Mouse (Mus musculus): ENCODE data around the gene Fndc10. TPM values are rescaled to one million over a fixed set of nuclear protein-coding genes. Genes with fewer than 3 reads are reported as not detected.
A peak's percentile ranks its signal among the peaks of the same experiment; 100 is the strongest.

Fndc10 gene
- total and polyA plus RNA-seq, 2 experiments from 2014 or later: 24.3 to 46.4 TPM

- peak; percentile 72 for ATAC-seq (ENCODE audit: low FRiP score)
- TF ChIP-seq CTCF (IDR thresholded peaks at IDR 0.05): peak; percentile 18
- Histone ChIP-seq H3K4me2 (ENCODE audit: low read depth, low read length, poor library complexity, severe bottlenecking) (peak overlapping the region; percentile 70), H3K4me3 (ENCODE audit: low read depth, low read length) (peak overlapping the region; percentile 74), H3K9ac (replicated peaks; ENCODE audit: low read length, poor library complexity, severe bottlenecking) (peak overlapping the region; percentile 91), H3K4me1 (ENCODE audit: insufficient read depth, low read length) (peaks cover 10% of the 10 kb centered on the region; the same call in 1 of the 2 replicates), H3K9me3 (ENCODE audit: low read length) (no peaks in the 10 kb centered on the region), H3K36me3 (ENCODE audit: insufficient read depth, low read length) (peaks cover 21% of the 10 kb centered on the region), H3K27ac (ENCODE audit: low read depth, low read length) (peak overlapping the region; percentile 94), H3K27me3 (ENCODE audit: insufficient read depth, low read length) (no peaks in the 10 kb centered on the region)
- WGBS: under 1% methylated on average over 41 of the region's 79 CpGs
- DNase-seq (ENCODE audit: low spot score): peak; percentile 73
Observed at GRCm38 (mm10) chr4:155734951-155735702, 41.0 kb downstream of the Fndc10 start.

GRCm38 (mm10) chr4:155735788-155736187 lies 41.6 kb downstream of the Fndc10 start:
- no peak for TF ChIP-seq CTCF (IDR thresholded peaks at IDR 0.05)
- H3K36me3 ChIP-seq (ENCODE audit: insufficient read depth, low read length): peaks cover 28% of the 10 kb centered on the region
- H3K27ac ChIP-seq (ENCODE audit: low read depth, low read length): peak overlapping the region; percentile 94
- no peaks in the 10 kb centered on the region for H3K9me3 ChIP-seq (ENCODE audit: low read length)
- DNase-seq (ENCODE audit: low spot score): no peak
- H3K9ac ChIP-seq (replicated peaks; ENCODE audit: low read length, poor library complexity, severe bottlenecking): peak overlapping the region; percentile 91
- 61% methylated on average over 5 of the region's 5 CpGs for WGBS
- ATAC-seq (ENCODE audit: low FRiP score): no peak
- peak overlapping the region; percentile 74 for H3K4me3 ChIP-seq (ENCODE audit: low read depth, low read length)
- no peaks in the 10 kb centered on the region for H3K27me3 ChIP-seq (ENCODE audit: insufficient read depth, low read length)
- H3K4me2 ChIP-seq (ENCODE audit: low read depth, low read length, poor library complexity, severe bottlenecking): peak overlapping the region; percentile 70
- H3K4me1 ChIP-seq (ENCODE audit: insufficient read depth, low read length): peaks cover 10% of the 10 kb centered on the region; the same call in 1 of the 2 replicates

GRCm38 (mm10) chr4:155736421-155736820 lies 42.3 kb downstream of the Fndc10 start:
- TF ChIP-seq CTCF (IDR thresholded peaks at IDR 0.05): no peak
- peak overlapping the region; percentile 70 for H3K4me2 ChIP-seq (ENCODE audit: low read depth, low read length, poor library complexity, severe bottlenecking)
- no peaks in the 10 kb centered on the region for H3K9me3 ChIP-seq (ENCODE audit: low read length)
- no peaks in the 10 kb centered on the region for H3K27me3 ChIP-seq (ENCODE audit: insufficient read depth, low read length)
- 87% methylated on average over 5 of the region's 5 CpGs for WGBS
- ATAC-seq (ENCODE audit: low FRiP score) (no peak), DNase-seq (ENCODE audit: low spot score) (no peak)
- H3K36me3 ChIP-seq (ENCODE audit: insufficient read depth, low read length): peaks cover 29% of the 10 kb centered on the region
- peak overlapping the region; percentile 91; the same call in 1 of the 2 replicates for H3K9ac ChIP-seq (replicated peaks; ENCODE audit: low read length, poor library complexity, severe bottlenecking)
- H3K4me1 ChIP-seq (ENCODE audit: insufficient read depth, low read length): peaks cover 10% of the 10 kb centered on the region; the same call in 1 of the 2 replicates
- H3K27ac ChIP-seq (ENCODE audit: low read depth, low read length): no peak overlapping the region
- H3K4me3 ChIP-seq (ENCODE audit: low read depth, low read length): peak overlapping the region; percentile 74; the same call in 1 of the 2 replicates

- Histone ChIP-seq H3K27me3 (ENCODE audit: insufficient read depth, low read length) (no peaks in the 10 kb centered on the region), H3K9me3 (ENCODE audit: low read length) (no peaks in the 10 kb centered on the region), H3K4me1 (ENCODE audit: insufficient read depth, low read length) (peaks cover 10% of the 10 kb centered on the region; the same call in 1 of the 2 replicates), H3K9ac (replicated peaks; ENCODE audit: low read length, poor library complexity, severe bottlenecking) (no peak overlapping the region), H3K36me3 (ENCODE audit: insufficient read depth, low read length) (peaks cover 43% of the 10 kb centered on the region), H3K27ac (ENCODE audit: low read depth, low read length) (no peak overlapping the region), H3K4me2 (ENCODE audit: low read depth, low read length, poor library complexity, severe bottlenecking) (no peak overlapping the region), H3K4me3 (ENCODE audit: low read depth, low read length) (no peak overlapping the region)
- TF ChIP-seq CTCF (IDR thresholded peaks at IDR 0.05): no peak
- DNase-seq (ENCODE audit: low spot score) (no peak), ATAC-seq (ENCODE audit: low FRiP score) (no peak)
- WGBS: 67% methylated on average over 8 of the region's 8 CpGs
Observed at GRCm38 (mm10) chr4:155738262-155738661, 44.1 kb downstream of the Fndc10 start.

- no peak for TF ChIP-seq CTCF (IDR thresholded peaks at IDR 0.05)
- Histone ChIP-seq H3K4me3 (ENCODE audit: low read depth, low read length) (no peak overlapping the region), H3K9ac (replicated peaks; ENCODE audit: low read length, poor library complexity, severe bottlenecking) (no peak overlapping the region), H3K4me2 (ENCODE audit: low read depth, low read length, poor library complexity, severe bottlenecking) (no peak overlapping the region), H3K27ac (ENCODE audit: low read depth, low read length) (no peak overlapping the region), H3K36me3 (ENCODE audit: insufficient read depth, low read length) (peaks cover 49% of the 10 kb centered on the region), H3K4me1 (ENCODE audit: insufficient read depth, low read length) (0 out of 2 replicates have a peak, but pooled peaks cover 7% of the 10 kb centered on the region), H3K9me3 (ENCODE audit: low read length) (no peaks in the 10 kb centered on the region), H3K27me3 (ENCODE audit: insufficient read depth, low read length) (no peaks in the 10 kb centered on the region)
- 85% methylated on average over 6 of the region's 6 CpGs for WGBS
- ATAC-seq (ENCODE audit: low FRiP score): no peak
- DNase-seq (ENCODE audit: low spot score): no peak
Observed at GRCm38 (mm10) chr4:155739152-155739551, 45.0 kb downstream of the Fndc10 start.

All from midbrain, postnatal 0 days (tissue).